Mouse (Mus musculus) liver, adult 2 months (tissue): ENCODE measurements around the gene Kctd17. TPM values are rescaled to one million over a fixed set of nuclear protein-coding genes. Genes with fewer than 3 reads are reported as not detected.

Experiments used
- DNase-seq: peaks from one replicate; pipeline ENCODE4 v3.0.0-alpha.2; 2011; ENCODE audit warnings: low read depth, low spot score; ENCODE audit errors: extremely low read depth
- H3K27ac ChIP-seq: fragments of 200-500 bp; replicated peaks from 2 replicates; pipeline ENCODE4 v1.5.1; 2012; ENCODE audit warnings: low read depth, mild to moderate bottlenecking, control low read depth, inconsistent platforms, low read length; ENCODE audit not compliant: insufficient read depth
- H3K27me3 ChIP-seq: fragments of 200-500 bp; 2 replicates; pipeline ENCODE4 v1.6.1; 2012; ENCODE audit warnings: mild to moderate bottlenecking, moderate library complexity, low read length, inconsistent platforms; ENCODE audit not compliant: control insufficient read depth, insufficient read depth
- H3K36me3 ChIP-seq: fragments of 200-500 bp; 2 replicates; pipeline ENCODE4 v1.6.1; 2012; ENCODE audit warnings: low read length, inconsistent platforms; ENCODE audit not compliant: control insufficient read depth, insufficient read depth
- H3K4me1 ChIP-seq: fragments of 200-500 bp; 2 replicates; pipeline ENCODE4 v1.6.1; 2011; ENCODE audit warnings: low read length; ENCODE audit not compliant: control insufficient read depth, insufficient read depth
- H3K4me3 ChIP-seq: fragments of 200-500 bp; 2 replicates; pipeline ENCODE4 v1.5.1; 2011; ENCODE audit warnings: low read depth, mild to moderate bottlenecking, control low read depth, low read length, moderate library complexity; ENCODE audit not compliant: insufficient read depth
- H3K79me2 ChIP-seq: fragments of 200-500 bp; 2 replicates; pipeline ENCODE4 v1.6.1; 2012; ENCODE audit warnings: inconsistent platforms, mild to moderate bottlenecking, low read length, moderate library complexity; ENCODE audit not compliant: control insufficient read depth, insufficient read depth
- H3K9ac ChIP-seq: fragments of 200-500 bp; 2 replicates; pipeline ENCODE4 v1.6.1; 2012; ENCODE audit warnings: low read depth, mild to moderate bottlenecking, control low read depth, inconsistent platforms, low read length
- CTCF ChIP-seq: fragments of 200-500 bp; IDR thresholded peaks from 2 replicates; pipeline ENCODE4 v1.5.1; 2011; ENCODE audit warnings: low read depth, low read length, control low read depth
- POLR2A ChIP-seq: fragments of 200-500 bp; IDR thresholded peaks from 2 replicates; pipeline ENCODE4 v1.6.1; 2011; ENCODE audit warnings: low read length, control low read depth; ENCODE audit not compliant: insufficient read depth; ENCODE audit errors: extremely low read depth
- WGBS: fragments of 180-500 bp; shearing (Covaris S2); methylation state at CpG from one replicate; pipeline ENCODE4 v1.1.7; 2018; 5-methylcytosine and 5-hydroxymethylcytosine counted together
- polyA plus RNA-seq: library from polyadenylated mRNA; depleted of rRNA; stranded (reverse); fragments of >200 nt; gene quantifications from 2 replicates; pipeline ENCODE4 v1.2.3, GENCODE M21; 2012
- total RNA-seq: library from RNA; depleted of rRNA; stranded (reverse); fragments of >200 nt; gene quantifications from 2 replicates; pipeline ENCODE4 v1.2.3, GENCODE M21; 2014

Gene Kctd17
- total and polyA plus RNA-seq, 2 experiments = 1.2 to 10.4 TPM

DNA sequence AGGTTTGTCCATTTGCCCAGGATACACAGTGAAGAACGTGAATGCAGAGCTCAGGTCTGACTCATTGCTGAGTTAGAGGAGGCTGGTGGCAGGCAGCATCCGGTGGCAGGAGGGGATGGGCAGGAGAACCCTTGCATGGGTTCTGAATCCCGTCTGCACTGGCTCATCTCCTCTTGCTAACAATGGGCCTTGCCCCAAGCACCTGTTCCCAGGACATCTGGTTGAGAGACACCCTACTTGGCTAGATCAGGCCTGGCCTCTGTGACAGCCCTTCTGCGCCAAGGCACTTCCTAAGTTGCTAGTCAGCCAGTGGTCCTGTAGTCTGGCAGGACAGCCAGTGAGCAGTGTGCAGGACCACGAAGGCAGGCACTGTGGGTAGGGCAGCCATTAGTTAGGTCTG lies 51.1 kb downstream of the Kctd17 start:
- WGBS = 93% methylated on average over 5 of the region's 5 CpGs
- TF ChIP-seq POLR2A = no peak
- TF ChIP-seq CTCF = no peak
- H3K79me2 ChIP-seq = no peaks in the 10 kb centered on the region
- H3K27me3 ChIP-seq = no peaks in the 10 kb centered on the region
- no peaks in the 10 kb centered on the region for H3K36me3 ChIP-seq
- no peak overlapping the region for H3K9ac ChIP-seq
- no peak for DNase-seq
- H3K4me1 ChIP-seq = no peaks in the 10 kb centered on the region
- H3K4me3 ChIP-seq = no peak overlapping the region
- no peak overlapping the region for H3K27ac ChIP-seq

DNA sequence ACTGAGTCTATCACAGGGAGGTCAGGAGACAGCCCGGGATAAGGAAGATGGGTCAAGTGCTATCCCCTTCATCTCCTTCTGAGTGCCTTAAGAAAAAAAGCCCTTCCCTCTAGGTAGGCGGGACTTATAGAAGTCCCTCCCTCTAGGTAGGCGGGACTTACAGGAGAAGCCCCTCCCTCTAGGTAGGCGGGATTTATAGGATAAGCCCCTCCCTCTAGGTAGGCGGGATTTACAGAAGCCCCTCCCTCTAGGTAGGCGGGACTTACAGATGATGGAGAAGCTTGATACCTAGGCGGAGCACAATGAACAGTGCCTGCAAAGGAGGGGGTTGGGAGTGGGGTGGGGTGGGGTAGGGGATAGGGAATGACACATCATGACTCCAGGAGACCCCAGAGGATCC lies 51.7 kb downstream of the Kctd17 start:
- WGBS = 69% methylated on average over 7 of the region's 7 CpGs
- no peaks in the 10 kb centered on the region for H3K27me3 ChIP-seq
- no peaks in the 10 kb centered on the region for H3K4me1 ChIP-seq
- TF ChIP-seq CTCF = no peak
- no peak for TF ChIP-seq POLR2A
- H3K36me3 ChIP-seq = no peaks in the 10 kb centered on the region
- no peak overlapping the region for H3K9ac ChIP-seq
- no peak for DNase-seq
- H3K27ac ChIP-seq = no peak overlapping the region
- H3K79me2 ChIP-seq = no peaks in the 10 kb centered on the region
- no peak overlapping the region for H3K4me3 ChIP-seq

DNA sequence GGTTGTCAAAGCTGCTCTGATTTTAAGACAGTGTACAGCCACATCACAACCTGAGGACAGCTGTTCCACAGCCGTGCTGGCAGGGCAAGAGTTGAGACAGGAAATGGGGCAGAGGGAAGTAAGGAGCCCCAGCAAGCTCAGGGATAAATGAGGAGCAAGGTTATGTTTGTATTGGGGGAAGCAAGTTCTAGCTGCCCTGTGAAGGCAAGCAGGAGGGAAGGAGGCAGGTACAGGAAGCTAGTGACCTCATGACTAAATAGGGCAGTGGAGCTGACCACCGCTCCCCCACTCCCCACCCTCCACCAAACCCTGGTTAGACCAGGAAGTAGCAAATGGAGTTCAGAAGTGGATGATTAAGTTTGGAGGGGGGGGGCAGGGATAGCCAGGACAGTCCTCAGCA lies 52.6 kb downstream of the Kctd17 start:
- H3K79me2 ChIP-seq = no peaks in the 10 kb centered on the region
- no peaks in the 10 kb centered on the region for H3K36me3 ChIP-seq
- H3K27ac ChIP-seq = no peak overlapping the region
- no peak overlapping the region for H3K9ac ChIP-seq
- H3K4me1 ChIP-seq = no peaks in the 10 kb centered on the region
- no peaks in the 10 kb centered on the region for H3K27me3 ChIP-seq
- WGBS = 61% methylated on average over 2 of the region's 2 CpGs
- H3K4me3 ChIP-seq = no peak overlapping the region
- no peak for DNase-seq
- no peak for TF ChIP-seq POLR2A
- no peak for TF ChIP-seq CTCF

DNA sequence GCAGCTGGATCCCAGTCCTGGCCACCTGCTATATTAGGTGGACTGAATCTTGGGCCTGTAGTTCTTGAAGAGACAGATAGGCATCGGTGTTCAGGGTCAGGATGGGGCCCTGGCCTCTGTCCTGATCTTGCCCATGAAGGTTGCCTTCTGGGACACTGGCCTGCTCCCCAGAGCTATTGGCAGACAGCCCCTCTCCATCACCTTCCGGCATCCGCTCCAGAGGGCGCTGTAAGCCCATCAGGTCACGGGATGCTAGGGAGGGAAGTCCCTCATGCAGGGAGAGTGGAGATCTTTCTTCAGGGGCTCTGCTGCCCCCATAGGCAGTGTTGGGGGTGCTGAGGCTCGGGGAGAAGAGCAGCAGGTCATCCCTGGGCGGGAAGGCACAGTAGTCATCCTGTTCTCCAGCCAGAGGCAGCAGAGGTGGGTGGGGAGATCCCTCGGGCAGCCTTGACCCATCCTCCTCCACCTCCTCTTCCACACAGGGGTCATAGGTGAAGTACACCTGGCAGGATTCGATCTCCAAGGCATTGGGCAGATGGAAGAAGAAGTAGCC lies 53.2 kb downstream of the Kctd17 start:
- no peak overlapping the region for H3K4me3 ChIP-seq
- peak; percentile 50 for TF ChIP-seq CTCF
- no peak for TF ChIP-seq POLR2A
- no peak for DNase-seq
- no peak overlapping the region for H3K9ac ChIP-seq
- no peak overlapping the region for H3K27ac ChIP-seq
- no peaks in the 10 kb centered on the region for H3K36me3 ChIP-seq
- H3K79me2 ChIP-seq = no peaks in the 10 kb centered on the region
- no peaks in the 10 kb centered on the region for H3K4me1 ChIP-seq
- WGBS = 55% methylated on average over 9 of the region's 9 CpGs
- H3K27me3 ChIP-seq = no peaks in the 10 kb centered on the region

DNA sequence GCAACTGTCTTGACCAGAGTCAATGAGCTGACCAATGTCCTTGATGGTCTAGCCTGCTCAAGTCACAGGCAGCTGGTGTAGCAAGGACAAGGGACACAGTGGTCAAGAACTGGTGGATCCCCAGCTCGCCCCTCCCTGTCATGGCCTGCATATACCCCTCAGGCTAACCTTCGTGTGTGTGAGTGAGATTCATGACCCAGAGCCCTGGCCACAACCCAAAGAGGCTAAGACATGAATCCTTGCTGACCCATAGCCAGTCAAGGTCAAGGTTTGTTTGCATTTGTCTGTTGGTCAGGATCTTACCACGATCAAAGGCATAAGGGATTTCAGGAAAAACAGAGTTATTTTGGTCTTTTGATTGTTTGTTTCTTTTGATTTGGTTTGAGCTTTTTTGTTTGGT lies 54.2 kb downstream of the Kctd17 start:
- no peak for DNase-seq
- Histone ChIP-seq H3K27ac (no peak overlapping the region), H3K9ac (no peak overlapping the region), H3K79me2 (no peaks in the 10 kb centered on the region), H3K4me1 (no peaks in the 10 kb centered on the region), H3K4me3 (no peak overlapping the region), H3K27me3 (no peaks in the 10 kb centered on the region), H3K36me3 (no peaks in the 10 kb centered on the region)
- TF ChIP-seq CTCF (no peak), POLR2A (no peak)
- 41% methylated on average over 3 of the region's 3 CpGs for WGBS

DNA sequence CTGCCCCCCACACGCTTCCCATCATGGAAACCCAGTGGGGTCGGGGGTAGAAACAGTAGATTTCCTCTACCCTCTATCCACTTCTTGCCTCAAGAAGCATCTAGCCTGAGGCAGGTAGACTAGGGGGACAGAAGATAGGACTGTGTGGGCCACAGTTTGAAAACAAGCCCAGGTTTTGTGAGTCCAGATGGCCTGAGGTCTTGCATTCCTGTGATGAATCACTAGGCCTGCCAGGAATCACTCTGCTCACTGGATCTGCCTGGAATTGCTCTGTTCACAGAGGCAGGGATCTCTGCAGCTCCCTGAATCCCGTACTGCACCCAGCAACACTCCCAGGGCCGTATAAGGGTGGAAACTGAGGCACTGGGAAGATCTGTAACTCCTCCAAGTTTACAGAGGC lies 54.9 kb downstream of the Kctd17 start:
- Histone ChIP-seq H3K27me3 (no peaks in the 10 kb centered on the region), H3K4me1 (no peaks in the 10 kb centered on the region), H3K79me2 (no peaks in the 10 kb centered on the region), H3K36me3 (no peaks in the 10 kb centered on the region), H3K9ac (no peak overlapping the region), H3K4me3 (no peak overlapping the region), H3K27ac (no peak overlapping the region)
- DNase-seq = no peak
- 90% methylated on average over 4 of the region's 4 CpGs for WGBS
- no peak for TF ChIP-seq POLR2A
- no peak for TF ChIP-seq CTCF
